Mouse (Mus musculus) left cerebral cortex, postnatal 10 days (tissue): Measurements from ENCODE around the gene Gm20388. TPM values are rescaled to one million over a fixed set of nuclear protein-coding genes. Genes with fewer than 3 reads are reported as not detected.
"Not testable (repeated sequence)": the region's sequence is repeated elsewhere in the genome, so short reads cannot be mapped to it uniquely, and the experiment has no call there.

ENCODE experiments used
- DNase-seq, 2 experiments: peaks; one replicate each; pipeline ENCODE4 v3.0.0; 2021 to 2022; ENCODE audit warnings: low spot score in 2 of 2, mixed read lengths in 1 of 2; ENCODE audit errors: extremely low spot score in 1 of 2
- intact Hi-C: fragments of 180-260 bp; cut with DNase I; formaldehyde crosslinking; loops from one replicate; pipeline ENCODE4 v1.15.1; 2025
- total RNA-seq, 2 experiments: library from RNA; stranded (reverse); gene quantifications; 2 replicates each; pipeline ENCODE4 v1.2.3; 2021

The Gm20388 gene
- total RNA-seq, 2 experiments from 2014 or later, result 4.4 to 9.0 TPM

DNA sequence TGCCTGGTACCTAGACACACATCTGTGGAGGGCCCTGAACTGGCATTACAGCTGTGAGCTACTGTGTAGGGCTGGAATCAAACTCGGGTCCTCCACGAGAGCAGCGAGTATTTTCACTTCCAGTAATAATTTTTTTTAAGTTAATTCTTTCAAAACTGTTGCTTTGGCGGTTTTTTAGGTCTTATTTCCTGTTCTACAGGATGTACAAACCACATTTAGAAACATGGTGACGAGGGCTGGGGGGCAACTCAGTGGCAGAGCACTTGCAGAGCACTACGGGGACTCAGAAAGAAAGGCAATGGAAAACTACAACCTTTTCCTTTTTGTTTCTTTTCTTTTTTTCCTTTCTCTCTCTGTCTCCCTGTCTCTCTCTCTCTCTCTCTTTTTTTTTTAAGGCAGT lies 3123.5 kb downstream of the Gm20388 start:
- intact Hi-C loops, result no loop called here
- no peak for DNase-seq

DNA sequence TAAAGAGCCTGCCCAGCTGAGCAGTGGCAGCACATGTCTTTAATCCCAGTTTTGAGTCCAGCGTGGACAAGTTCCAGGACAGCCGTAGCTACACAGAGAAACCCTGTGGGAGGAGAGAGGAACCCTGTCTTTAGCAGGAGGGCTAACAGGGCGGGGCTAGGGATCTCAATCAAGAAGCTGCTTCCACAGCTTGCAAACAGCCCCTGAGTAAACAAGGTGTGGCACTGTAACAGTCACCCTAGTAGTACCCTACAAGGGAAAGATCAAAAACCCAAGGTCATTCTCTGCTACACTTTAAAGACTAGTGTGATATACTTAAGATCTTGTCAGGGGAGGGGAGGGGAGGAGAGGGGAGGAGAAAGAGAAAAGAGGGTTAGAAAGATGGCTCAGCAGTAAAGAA lies 3126.3 kb downstream of the Gm20388 start:
- no peak for DNase-seq
- intact Hi-C loops, result no loop called here

GRCm38 (mm10) chr8:123037487-123037886 lies 3126.8 kb downstream of the Gm20388 start:
- DNase-seq, result no peak
- intact Hi-C loops, result no loop called here

DNA sequence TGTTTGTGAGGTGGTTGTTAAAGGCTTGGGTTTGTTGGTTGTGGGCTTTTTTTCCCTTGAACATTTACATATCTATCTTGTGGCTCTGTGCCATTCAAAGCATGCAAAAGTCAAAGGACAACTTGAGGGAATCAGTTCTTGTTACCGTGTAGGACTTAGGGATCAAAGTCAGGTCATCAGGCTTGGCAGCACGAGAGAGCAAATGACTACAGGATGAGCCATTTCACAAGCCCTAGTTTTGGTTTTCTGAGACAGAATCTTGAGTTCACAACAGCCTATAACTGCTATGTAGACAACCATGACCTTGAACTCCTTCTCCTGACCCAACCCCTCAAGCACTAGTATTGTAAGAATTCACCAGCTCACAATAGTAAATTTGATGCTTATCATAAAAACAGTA lies 3127.7 kb downstream of the Gm20388 start:
- intact Hi-C loops, result no loop called here
- DNase-seq, result no peak

- intact Hi-C loops, result loop anchor here (5.0 kb wide), 2 partner anchors 63 to 132 kb away; partner anchors contain the start of gene Rpl13
- DNase-seq, result no peak
These were observed 3128.9 kb downstream of the Gm20388 start for GRCm38 (mm10) chr8:123039376-123040109.

DNA sequence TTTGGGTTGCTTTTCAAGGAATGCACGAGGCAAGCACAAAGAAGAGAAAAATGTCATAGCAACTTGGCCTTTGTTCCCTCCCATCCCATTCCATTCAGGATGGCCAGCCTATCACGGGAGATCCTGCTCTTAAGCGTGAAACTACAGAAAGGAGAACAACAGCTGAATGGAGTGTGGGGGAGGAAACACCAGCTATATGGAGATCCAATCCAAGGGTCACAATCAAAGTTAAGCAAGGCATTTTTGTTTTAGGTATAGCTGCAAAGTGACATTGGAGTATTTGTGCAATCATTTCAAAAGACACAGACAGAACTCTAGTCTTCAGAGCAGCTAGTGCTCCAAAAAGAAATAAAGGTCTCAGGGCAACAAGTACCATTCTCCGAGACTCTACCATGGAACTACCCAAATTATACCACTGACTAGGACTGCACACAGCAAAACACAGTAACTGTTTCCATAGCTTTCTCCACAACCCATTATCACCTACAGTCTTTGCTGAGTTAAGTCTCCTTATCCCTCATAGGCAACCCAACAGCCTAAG lies 3129.5 kb downstream of the Gm20388 start:
- no peak for DNase-seq
- intact Hi-C loops, result loop anchor here (5.0 kb wide), 2 partner anchors 62 to 133 kb away; partner anchors contain the start of gene Rpl13

GRCm38 (mm10) chr8:123041008-123041773 lies 3130.6 kb downstream of the Gm20388 start:
- peak; percentile 31 to 76 for DNase-seq
- intact Hi-C loops, result loop anchor here (5.0 kb wide), 2 partner anchors 61 to 134 kb away; partner anchors contain the start of gene Rpl13

DNA sequence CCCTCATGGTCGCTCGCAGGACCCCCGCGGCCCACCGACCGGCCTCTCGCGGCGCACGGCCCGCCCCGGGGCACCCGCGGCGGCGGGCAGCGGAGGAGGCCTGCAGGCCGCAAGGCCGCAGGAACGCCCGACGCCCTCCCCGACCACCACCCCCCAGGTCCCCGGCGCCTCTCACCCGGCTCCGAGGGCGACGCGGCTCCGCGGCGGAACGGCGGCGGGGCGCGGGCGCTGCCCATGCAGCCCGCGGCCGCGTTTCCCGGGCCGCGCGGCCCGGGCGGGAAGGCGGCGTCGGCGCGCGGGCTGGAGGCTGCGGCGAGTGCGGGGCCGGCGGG lies 3131.1 kb downstream of the Gm20388 start:
- intact Hi-C loops, result loop anchor here (5.0 kb wide), 2 partner anchors 61 to 134 kb away; partner anchors contain the start of gene Rpl13
- DNase-seq, result no peak

- intact Hi-C loops, result loop anchor here (5.0 kb wide), 2 partner anchors 60 to 135 kb away; partner anchors contain the start of gene Rpl13
- peak; percentile 100 for DNase-seq
These were observed 3131.7 kb downstream of the Gm20388 start, which contains the start of gene Ankrd11 for GRCm38 (mm10) chr8:123042158-123042973. Gene Ankrd11, minus strand, starts transcription at chr8:123042277.

- intact Hi-C loops, result loop anchor here (5.0 kb wide), 2 partner anchors 59 to 136 kb away; partner anchors contain the start of gene Rpl13
- no peak for DNase-seq
These were observed 3132.5 kb downstream of the Gm20388 start for GRCm38 (mm10) chr8:123042974-123043625.

DNA sequence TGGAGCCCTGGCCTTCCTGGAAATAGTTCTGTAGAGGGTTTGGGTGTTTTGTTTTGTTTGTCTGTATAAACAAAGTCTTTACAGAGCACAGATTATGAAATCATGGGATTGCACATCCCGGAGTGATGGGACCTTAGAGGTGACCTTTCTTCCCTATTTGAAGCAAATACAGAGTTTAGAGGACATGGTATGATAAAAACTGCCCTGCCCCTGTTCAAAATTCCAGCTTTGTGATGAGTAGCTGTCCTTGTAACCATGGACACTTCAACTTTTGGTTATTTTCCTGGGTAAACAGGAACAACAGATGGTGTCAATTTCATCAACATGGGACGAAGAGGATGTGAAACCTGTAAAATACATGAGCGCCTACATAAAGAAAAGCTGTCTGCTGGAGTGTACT lies 3133.3 kb downstream of the Gm20388 start:
- intact Hi-C loops, result loop anchor here (5.0 kb wide), 2 partner anchors 58 to 137 kb away; partner anchors contain the start of gene Rpl13
- DNase-seq, result no peak

- not testable (repeated sequence) for DNase-seq
- intact Hi-C loops, result loop anchor here (5.0 kb wide), 2 partner anchors 57 to 138 kb away; partner anchors contain the start of gene Rpl13
These were observed 3134.2 kb downstream of the Gm20388 start for GRCm38 (mm10) chr8:123044743-123045425.

- no peak for DNase-seq
- intact Hi-C loops, result no loop called here
These were observed 3136.1 kb downstream of the Gm20388 start for GRCm38 (mm10) chr8:123046706-123047105.

DNA sequence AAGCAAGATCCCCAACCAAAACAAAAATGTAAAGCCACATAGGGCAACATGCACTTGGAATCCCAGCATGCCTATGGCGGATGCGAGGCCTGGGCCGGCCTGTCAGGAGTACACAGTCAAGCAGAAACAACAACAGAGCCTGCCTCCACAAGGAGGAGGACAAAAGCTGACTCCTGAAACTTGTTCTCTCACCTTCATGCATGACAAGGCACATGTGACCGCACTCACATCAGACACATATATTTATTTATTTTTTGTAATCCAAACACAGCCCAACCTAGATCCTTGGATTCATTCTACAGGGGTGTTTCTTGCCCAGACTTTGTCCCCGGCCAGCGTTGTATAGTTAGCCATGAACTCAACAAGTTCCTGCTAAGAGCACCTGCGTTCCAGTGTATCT lies 3137.2 kb downstream of the Gm20388 start:
- no peak for DNase-seq
- intact Hi-C loops, result no loop called here

DNA sequence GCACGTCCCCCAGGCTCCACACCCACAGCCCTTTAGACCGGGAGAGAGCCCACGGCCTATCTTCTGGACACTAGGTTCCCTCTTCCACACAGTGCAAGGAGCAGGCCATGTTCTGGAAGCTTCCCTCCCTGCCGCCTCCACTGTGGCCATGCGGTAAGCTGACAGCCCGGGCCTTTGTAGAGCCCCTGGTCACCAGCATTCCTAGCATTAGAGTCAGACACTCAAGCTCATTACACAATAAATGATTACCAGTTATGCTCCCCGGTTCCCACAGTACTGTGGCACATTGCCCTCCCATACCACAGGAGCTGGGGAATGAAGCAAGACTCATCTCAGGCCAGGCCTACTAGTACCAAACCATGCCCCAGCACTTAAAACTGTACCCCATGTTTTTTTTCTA lies 3137.8 kb downstream of the Gm20388 start:
- intact Hi-C loops, result no loop called here
- no peak for DNase-seq

DNA sequence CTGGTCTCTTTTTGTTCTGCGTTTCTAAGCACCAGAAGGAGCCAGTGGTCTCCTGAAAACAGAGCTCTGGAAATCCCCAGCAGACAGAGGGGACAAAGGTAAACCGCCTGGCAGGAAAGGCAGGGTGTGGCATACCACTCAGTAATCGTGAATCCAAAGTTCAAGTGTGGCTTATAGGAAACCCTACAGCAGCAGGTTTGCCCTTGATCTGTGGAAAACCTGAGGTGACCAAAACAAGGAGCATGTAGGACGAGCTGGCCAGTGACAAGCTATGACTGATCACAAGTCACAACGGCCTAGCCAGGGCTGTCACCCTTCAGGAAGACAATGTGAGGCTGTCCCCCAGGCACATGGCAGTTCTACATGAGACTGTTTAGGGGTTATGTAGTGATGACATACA lies 3140.8 kb downstream of the Gm20388 start:
- DNase-seq, result no peak
- intact Hi-C loops, result no loop called here

- DNase-seq, result no peak
- intact Hi-C loops, result no loop called here
These were observed 3152.1 kb downstream of the Gm20388 start, which contains the start of gene Spg7 for GRCm38 (mm10) chr8:123062721-123063120. Gene Spg7, plus strand, starts transcription at chr8:123062942.
